Mouse (Mus musculus) G1E (cell line): ENCODE results near the gene Gm7030. TPM values are rescaled to one million over a fixed set of nuclear protein-coding genes. Genes with fewer than 3 reads are reported as not detected.
"Not testable (repeated sequence)": the region's sequence is repeated elsewhere in the genome, so short reads cannot be mapped to it uniquely, and the experiment has no call there.

Experiments
- ATAC-seq: 2 replicates; pipeline ENCODE4 v1.8.0; 2016; ENCODE audit warnings: mild to moderate bottlenecking; ENCODE audit not compliant: insufficient number of reproducible peaks, poor library complexity, low FRiP score, severe bottlenecking; ENCODE audit errors: extremely low read depth
- DNase-seq: peaks from one replicate; pipeline ENCODE4 v3.0.0; 2012; ENCODE audit warnings: low spot score
- H3K27me3 ChIP-seq: 2 replicates; pipeline ENCODE4 v1.6.1; 2012; ENCODE audit warnings: mild to moderate bottlenecking, low read length, inconsistent platforms; ENCODE audit not compliant: insufficient read depth
- H3K36me3 ChIP-seq: replicated peaks from 2 replicates; pipeline ENCODE3; 2012; ENCODE audit warnings: mild to moderate bottlenecking, inconsistent platforms
- H3K4me1 ChIP-seq: 2 replicates; pipeline ENCODE4 v1.6.1; 2012; ENCODE audit warnings: low read depth, low read length, inconsistent platforms, mixed read lengths; ENCODE audit not compliant: insufficient read depth
- H3K4me3 ChIP-seq: 2 replicates; pipeline ENCODE4 v1.5.1; 2012; ENCODE audit warnings: low read depth, mild to moderate bottlenecking, inconsistent platforms, low read length, moderate library complexity, mixed read lengths
- H3K9me3 ChIP-seq: replicated peaks from 2 replicates; pipeline ENCODE4 v1.6.1; 2012; ENCODE audit warnings: inconsistent platforms
- CTCF ChIP-seq: IDR thresholded peaks from 2 replicates; pipeline ENCODE4 v1.5.1; 2012; ENCODE audit warnings: low read depth, low read length, inconsistent platforms, mixed read lengths
- GATA1 ChIP-seq: IDR thresholded peaks from 2 replicates; pipeline ENCODE4 v1.6.1; 2012; ENCODE audit warnings: borderline replicate concordance, low read length, inconsistent platforms, mixed read lengths
- GATA2 ChIP-seq: IDR thresholded peaks from 2 replicates; pipeline ENCODE4 v1.6.1; 2012; ENCODE audit warnings: low read depth, low read length, inconsistent platforms, borderline replicate concordance
- POLR2AphosphoS5 ChIP-seq: IDR thresholded peaks from 2 replicates; pipeline ENCODE4 v1.6.1; 2012; ENCODE audit warnings: low read depth, low read length, inconsistent platforms; ENCODE audit not compliant: insufficient replicate concordance
- TAL1 ChIP-seq: conservative IDR thresholded peaks from 2 replicates; pipeline ENCODE4 v1.6.1; 2012; ENCODE audit warnings: low read depth, low read length, inconsistent platforms, mixed read lengths
- polyA plus RNA-seq: library from polyadenylated mRNA; stranded (reverse); fragments of >175 nt; gene quantifications from 2 replicates; pipeline ENCODE4 v1.2.3, GENCODE M21; 2012
- total RNA-seq, 2 experiments: library from RNA; stranded (forward) in 1 of 2; stranded (reverse) in 1 of 2; fragments of 200-1000 nt in 1 of 2; fragments of >200 nt in 1 of 2; fragmentation: Nextera tagmentation in 1 of 2; gene quantifications; 2 replicates each; pipeline ENCODE4 v1.2.3; 2014 to 2017

Gm7030 gene
- total and polyA plus RNA-seq, 3 experiments, result 0.16 TPM; not detected in 2

DNA sequence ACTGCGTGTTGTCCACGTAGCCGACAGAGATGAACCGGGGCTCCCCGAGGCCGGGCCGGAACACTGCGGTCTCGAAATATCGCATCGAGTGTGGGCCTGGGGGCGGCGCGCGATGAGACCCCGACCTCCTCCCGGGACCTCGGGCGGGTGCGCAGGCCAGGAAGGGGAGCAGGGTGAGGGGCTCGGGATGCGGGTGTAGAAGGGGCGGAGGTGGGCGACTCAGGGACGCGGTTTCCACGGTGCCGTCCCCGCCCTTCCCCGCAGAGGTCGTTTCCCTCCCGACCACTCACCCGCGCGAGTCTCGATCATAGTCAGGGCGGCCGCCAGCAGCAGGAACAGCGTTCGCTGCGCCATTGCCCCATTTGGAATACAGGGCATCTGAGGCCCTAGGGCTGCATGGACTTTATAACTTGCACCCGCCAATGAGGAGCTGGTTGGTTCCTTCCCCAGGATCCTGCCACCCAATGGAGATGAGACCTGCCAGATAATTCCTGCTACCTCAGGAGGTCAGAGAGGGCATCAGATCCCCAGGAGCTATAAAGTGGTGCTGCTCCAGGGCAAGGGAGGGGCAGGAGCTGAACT, 45.3 kb downstream of the Gm7030 start:
- TF ChIP-seq GATA2, result no peak
- no peak for TF ChIP-seq GATA1
- TF ChIP-seq CTCF, result no peak
- TF ChIP-seq POLR2AphosphoS5, result no peak
- no peak for TF ChIP-seq TAL1
- H3K4me1 ChIP-seq, result peaks cover 9% of the 10 kb centered on the region
- peak overlapping the region; percentile 60; the same call in 1 of the 2 replicates for H3K4me3 ChIP-seq
- ATAC-seq (no peak), DNase-seq (no peak)
- peaks cover 25% of the 10 kb centered on the region for H3K27me3 ChIP-seq
- H3K36me3 ChIP-seq, result no peaks in the 10 kb centered on the region
- H3K9me3 ChIP-seq, result no peaks in the 10 kb centered on the region; the same call in 1 of the 2 replicates

DNA sequence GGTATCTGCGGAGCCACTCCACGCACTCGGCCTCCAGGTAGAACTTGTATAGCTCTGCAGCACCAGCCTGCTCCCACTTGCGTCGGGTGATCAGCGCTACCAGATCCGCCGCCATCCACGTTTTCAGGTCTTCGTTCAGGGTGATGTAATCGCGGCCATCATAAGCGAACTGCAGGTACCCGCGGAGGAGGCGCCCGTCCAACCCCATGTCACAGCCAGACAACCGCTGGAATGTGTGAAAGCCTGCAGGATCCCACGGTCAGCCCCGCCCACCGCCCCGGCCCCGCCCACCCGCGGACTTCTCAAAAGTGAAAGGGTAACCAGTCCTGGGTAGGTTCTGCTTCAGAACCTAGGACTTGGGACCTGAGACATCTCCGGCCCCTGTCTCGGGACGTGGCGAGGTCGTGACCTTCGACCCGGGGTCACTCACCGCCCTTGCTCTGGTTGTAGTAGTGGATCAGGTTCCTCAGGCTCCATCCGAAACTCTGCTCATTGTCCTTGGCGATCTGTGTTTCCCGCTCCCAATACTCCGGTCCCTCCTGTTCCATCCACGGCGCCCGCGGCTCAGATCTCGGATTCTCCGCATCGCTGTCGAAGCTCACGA, 45.9 kb downstream of the Gm7030 start:
- TF ChIP-seq TAL1 (no peak), GATA1 (no peak), POLR2AphosphoS5 (no peak), GATA2 (no peak), CTCF (no peak)
- Histone ChIP-seq H3K9me3 (no peaks in the 10 kb centered on the region; the same call in 1 of the 2 replicates), H3K4me3 (peak overlapping the region; percentile 60; the same call in 1 of the 2 replicates), H3K27me3 (peaks cover 25% of the 10 kb centered on the region), H3K4me1 (peaks cover 9% of the 10 kb centered on the region), H3K36me3 (no peaks in the 10 kb centered on the region)
- ATAC-seq (no peak), DNase-seq (no peak)

DNA sequence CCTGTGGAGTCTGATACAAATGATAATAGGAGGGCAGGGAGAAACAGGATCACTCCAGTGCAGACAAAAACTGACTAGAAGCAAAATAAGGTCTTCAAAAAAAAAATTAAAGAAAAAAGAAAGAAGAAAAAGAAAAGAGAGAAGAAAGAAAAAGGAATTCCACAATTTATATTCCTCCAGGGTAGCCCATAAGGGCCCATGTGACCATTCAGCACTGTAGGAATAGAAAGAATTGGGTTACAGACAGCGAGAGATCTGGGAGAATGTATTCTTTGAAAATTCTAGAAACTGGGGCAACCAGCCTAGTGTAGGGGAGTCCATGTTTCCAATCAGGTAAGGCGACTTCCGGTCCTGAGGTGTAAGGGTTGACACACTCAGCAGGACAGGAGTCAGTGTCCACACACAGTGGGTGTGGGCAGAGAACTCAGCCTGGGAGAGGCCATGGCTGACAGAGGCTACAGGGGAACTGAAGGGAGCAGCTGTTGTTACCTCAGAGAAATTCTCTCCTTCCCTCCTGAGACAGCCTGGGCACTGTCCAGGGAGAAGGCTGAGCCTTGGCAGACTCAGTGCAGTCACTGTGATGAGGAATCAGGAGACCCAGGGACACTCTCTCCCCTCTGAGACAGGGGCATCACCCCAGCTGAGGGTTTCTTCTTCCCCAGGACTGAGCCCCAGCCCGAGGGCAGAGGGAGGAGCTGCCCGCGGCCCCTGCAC, 46.5 kb downstream of the Gm7030 start:
- not testable (repeated sequence) for DNase-seq, H3K4me3 ChIP-seq
- peaks cover 29% of the 10 kb centered on the region for H3K27me3 ChIP-seq

DNA sequence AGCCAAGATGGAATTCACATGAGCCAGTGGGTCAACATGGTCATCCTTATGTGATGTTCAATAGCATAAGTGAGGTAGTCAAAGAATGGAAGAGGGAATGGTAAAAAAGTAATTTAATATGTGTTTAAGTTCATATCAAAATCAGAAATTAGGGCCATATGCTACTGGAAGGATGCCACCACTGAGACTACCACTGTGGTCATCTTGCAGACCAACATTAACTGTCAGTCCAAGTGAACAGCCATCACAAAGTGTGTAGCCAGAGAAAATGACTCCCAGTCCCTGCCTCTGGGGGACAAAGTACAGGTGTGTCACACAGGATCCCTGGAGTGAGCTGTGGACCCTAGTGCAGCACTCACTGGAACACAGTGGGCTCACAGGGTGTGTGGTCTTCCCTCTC, 47.3 kb downstream of the Gm7030 start:
- not testable (repeated sequence) for H3K4me3 ChIP-seq, H3K36me3 ChIP-seq, ATAC-seq, H3K9me3 ChIP-seq, DNase-seq, H3K4me1 ChIP-seq
- peaks cover 29% of the 10 kb centered on the region for H3K27me3 ChIP-seq

More for the DNA sequence above, 46.5 kb downstream of the Gm7030 start:
- H3K4me1 ChIP-seq, H3K9me3 ChIP-seq, H3K36me3 ChIP-seq, ATAC-seq: not testable (repeated sequence)

DNA sequence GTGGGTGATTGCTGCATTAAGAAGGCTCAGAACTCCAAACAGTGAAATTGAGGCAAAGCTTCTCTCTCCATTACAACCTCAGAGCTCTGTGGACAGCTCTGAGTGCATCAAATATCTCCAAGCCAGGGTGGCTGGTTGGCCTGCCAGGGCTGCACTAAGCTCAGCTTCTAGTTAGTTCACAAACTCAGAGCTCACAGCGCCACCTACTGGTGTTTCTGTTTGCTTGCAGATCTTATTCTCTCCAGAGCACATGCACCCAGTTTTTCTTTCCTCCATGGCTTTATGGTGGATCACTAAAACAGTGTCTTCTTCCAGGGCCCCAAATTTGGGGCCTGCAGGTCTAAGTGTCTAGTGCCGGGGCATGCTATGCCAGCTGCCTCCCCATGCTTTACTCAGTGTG, 68.4 kb downstream of the Gm7030 start:
- DNase-seq (peak; percentile 79), ATAC-seq (peak; percentile 29; the same call in 1 of the 2 replicates)
- Histone ChIP-seq H3K36me3 (no peaks in the 10 kb centered on the region), H3K4me1 (no peaks in the 10 kb centered on the region), H3K4me3 (no peak overlapping the region), H3K27me3 (peaks cover 43% of the 10 kb centered on the region), H3K9me3 (no peaks in the 10 kb centered on the region)
- TF ChIP-seq CTCF, result peak; percentile 97
- TF ChIP-seq GATA2, result no peak

Other genes with a start within 250 kb of the Gm7030 start
Only the 20 nearest of the 21 such genes appear.
- 32.7 and 45.0 TPM in 2 replicates for gene 2310061I04Rik, start 232.0 kb downstream of the Gm7030 start, total RNA-seq (2014; fragmentation: Nextera tagmentation)
- gene 2310061I04Rik, start 232.0 kb downstream of the Gm7030 start, total RNA-seq (2017), result 3.1 and 3.3 TPM in 2 replicates
- 163 and 185 TPM in 2 replicates for gene 2310061I04Rik, start 232.0 kb downstream of the Gm7030 start, polyA plus RNA-seq
- 18.1 and 18.3 TPM in 2 replicates for gene Atat1, start 219.3 kb downstream of the Gm7030 start, total RNA-seq (2014; fragmentation: Nextera tagmentation)
- gene Atat1, start 219.3 kb downstream of the Gm7030 start, total RNA-seq (2017), result 7.3 and 10.5 TPM in 2 replicates
- 16.3 and 17.3 TPM in 2 replicates for gene Atat1, start 219.3 kb downstream of the Gm7030 start, polyA plus RNA-seq
- gene Mrps18b, start 213.0 kb downstream of the Gm7030 start, total RNA-seq (2014; fragmentation: Nextera tagmentation), result 107 and 118 TPM in 2 replicates
- 103 and 127 TPM in 2 replicates for gene Mrps18b, start 213.0 kb downstream of the Gm7030 start, total RNA-seq (2017)
- 7.8 and 8.9 TPM in 2 replicates for gene Mrps18b, start 213.0 kb downstream of the Gm7030 start, polyA plus RNA-seq
- gene Ppp1r10, start 213.0 kb downstream of the Gm7030 start, total RNA-seq (2014; fragmentation: Nextera tagmentation), result 85.7 and 93.8 TPM in 2 replicates
- 64.7 and 77.3 TPM in 2 replicates for gene Ppp1r10, start 213.0 kb downstream of the Gm7030 start, total RNA-seq (2017)
- 30.9 and 33.0 TPM in 2 replicates for gene Ppp1r10, start 213.0 kb downstream of the Gm7030 start, polyA plus RNA-seq
- 77.0 and 80.6 TPM in 2 replicates for gene Abcf1, start 159.7 kb downstream of the Gm7030 start, total RNA-seq (2014; fragmentation: Nextera tagmentation)
- gene Abcf1, start 159.7 kb downstream of the Gm7030 start, total RNA-seq (2017), result 129 and 176 TPM in 2 replicates
- gene Abcf1, start 159.7 kb downstream of the Gm7030 start, polyA plus RNA-seq, result 167 and 196 TPM in 2 replicates
- gene Gnl1, start 149.6 kb downstream of the Gm7030 start, total RNA-seq (2014; fragmentation: Nextera tagmentation), result 18.5 and 22.9 TPM in 2 replicates
- gene Gnl1, start 149.6 kb downstream of the Gm7030 start, total RNA-seq (2017), result 28.6 and 29.5 TPM in 2 replicates
- 120 and 121 TPM in 2 replicates for gene Gnl1, start 149.6 kb downstream of the Gm7030 start, polyA plus RNA-seq
- gene Prr3, start 149.2 kb downstream of the Gm7030 start, total RNA-seq (2014; fragmentation: Nextera tagmentation), result 38.6 and 49.4 TPM in 2 replicates
- 11.4 and 15.6 TPM in 2 replicates for gene Prr3, start 149.2 kb downstream of the Gm7030 start, total RNA-seq (2017)
- gene Prr3, start 149.2 kb downstream of the Gm7030 start, polyA plus RNA-seq, result 30.1 and 33.1 TPM in 2 replicates
- 16.6 TPM in 1 of 2 replicates, not detected in the other for gene H2-T24, start 108.9 kb downstream of the Gm7030 start, total RNA-seq (2014; fragmentation: Nextera tagmentation)
- 5.8 and 6.9 TPM in 2 replicates for gene H2-T24, start 108.9 kb downstream of the Gm7030 start, total RNA-seq (2017)
- gene H2-T24, start 108.9 kb downstream of the Gm7030 start, polyA plus RNA-seq, result 0.47 and 0.50 TPM in 2 replicates
- gene H2-T23, start 96.6 kb downstream of the Gm7030 start, total RNA-seq (2014; fragmentation: Nextera tagmentation), result 2.3 and 11.3 TPM in 2 replicates
- 21.6 and 29.4 TPM in 2 replicates for gene H2-T23, start 96.6 kb downstream of the Gm7030 start, total RNA-seq (2017)
- 9.5 and 9.8 TPM in 2 replicates for gene H2-T23, start 96.6 kb downstream of the Gm7030 start, polyA plus RNA-seq
- 6.5 and 12.0 TPM in 2 replicates for gene H2-T22, start 86.7 kb downstream of the Gm7030 start, total RNA-seq (2014; fragmentation: Nextera tagmentation)
- 20.0 and 22.8 TPM in 2 replicates for gene H2-T22, start 86.7 kb downstream of the Gm7030 start, total RNA-seq (2017)
- 3.1 and 5.7 TPM in 2 replicates for gene H2-T22, start 86.7 kb downstream of the Gm7030 start, polyA plus RNA-seq
- gene Gm6034, start 86.5 kb downstream of the Gm7030 start, total RNA-seq (2014; fragmentation: Nextera tagmentation), result not detected in 2 replicates
- gene Gm6034, start 86.5 kb downstream of the Gm7030 start, total RNA-seq (2017), result not detected in 2 replicates
- not detected in 2 replicates for gene Gm6034, start 86.5 kb downstream of the Gm7030 start, polyA plus RNA-seq
- not detected in 2 replicates for gene Gm11127, start 71.1 kb downstream of the Gm7030 start, total RNA-seq (2014; fragmentation: Nextera tagmentation)
- gene Gm11127, start 71.1 kb downstream of the Gm7030 start, total RNA-seq (2017), result not detected in 2 replicates
- gene Gm11127, start 71.1 kb downstream of the Gm7030 start, polyA plus RNA-seq, result not detected in 2 replicates
- gene Gm19684, start 7.7 kb downstream of the Gm7030 start, total RNA-seq (2014; fragmentation: Nextera tagmentation), result not detected in 2 replicates
- 0.11 TPM in 1 of 2 replicates, not detected in the other for gene Gm19684, start 7.7 kb downstream of the Gm7030 start, total RNA-seq (2017)
- gene Gm19684, start 7.7 kb downstream of the Gm7030 start, polyA plus RNA-seq, result 0.03 TPM in 1 of 2 replicates, not detected in the other
- not detected in 2 replicates for gene Gm8909, start 39.1 kb upstream of the Gm7030 start, total RNA-seq (2014; fragmentation: Nextera tagmentation)
- gene Gm8909, start 39.1 kb upstream of the Gm7030 start, total RNA-seq (2017), result not detected in 2 replicates
- gene Gm8909, start 39.1 kb upstream of the Gm7030 start, polyA plus RNA-seq, result not detected in 2 replicates
- not detected in 2 replicates for gene H2-T3, start 60.9 kb upstream of the Gm7030 start, total RNA-seq (2014; fragmentation: Nextera tagmentation)
- gene H2-T3, start 60.9 kb upstream of the Gm7030 start, total RNA-seq (2017), result 0.22 TPM in 1 of 2 replicates, not detected in the other
- not detected in 2 replicates for gene H2-T3, start 60.9 kb upstream of the Gm7030 start, polyA plus RNA-seq
- 67.4 and 115 TPM in 2 replicates for gene Rpp21, start 128.6 kb upstream of the Gm7030 start, total RNA-seq (2014; fragmentation: Nextera tagmentation)
- 63.9 and 79.2 TPM in 2 replicates for gene Rpp21, start 128.6 kb upstream of the Gm7030 start, total RNA-seq (2017)
- gene Rpp21, start 128.6 kb upstream of the Gm7030 start, polyA plus RNA-seq, result 71.3 and 86.9 TPM in 2 replicates
- 17.5 and 17.7 TPM in 2 replicates for gene Trim39, start 142.8 kb upstream of the Gm7030 start, total RNA-seq (2014; fragmentation: Nextera tagmentation)
- 14.9 and 17.8 TPM in 2 replicates for gene Trim39, start 142.8 kb upstream of the Gm7030 start, total RNA-seq (2017)
- 5.5 and 6.8 TPM in 2 replicates for gene Trim39, start 142.8 kb upstream of the Gm7030 start, polyA plus RNA-seq
- gene H2-M10.2, start 157.1 kb upstream of the Gm7030 start, total RNA-seq (2014; fragmentation: Nextera tagmentation), result not detected in 2 replicates
- gene H2-M10.2, start 157.1 kb upstream of the Gm7030 start, total RNA-seq (2017), result not detected in 2 replicates
- not detected in 2 replicates for gene H2-M10.2, start 157.1 kb upstream of the Gm7030 start, polyA plus RNA-seq
- gene H2-M10.1, start 196.7 kb upstream of the Gm7030 start, total RNA-seq (2014; fragmentation: Nextera tagmentation), result not detected in 2 replicates
- gene H2-M10.1, start 196.7 kb upstream of the Gm7030 start, total RNA-seq (2017), result not detected in 2 replicates
- gene H2-M10.1, start 196.7 kb upstream of the Gm7030 start, polyA plus RNA-seq, result not detected in 2 replicates
- not detected in 2 replicates for gene H2-M10.3, start 239.0 kb upstream of the Gm7030 start, total RNA-seq (2014; fragmentation: Nextera tagmentation)
- gene H2-M10.3, start 239.0 kb upstream of the Gm7030 start, total RNA-seq (2017), result 0.16 TPM in 1 of 2 replicates, not detected in the other
- gene H2-M10.3, start 239.0 kb upstream of the Gm7030 start, polyA plus RNA-seq, result not detected in 2 replicates